Mouse (Mus musculus): ENCODE results near the gene Psph.

GRCm38 (mm10) chr5:129742903-129743488 lies 44.3 kb downstream of the Psph start:
- TF ChIP-seq CTCF (IDR thresholded peaks at IDR 0.05), result no peak
- TF ChIP-seq EP300 (IDR thresholded peaks at IDR 0.05), result no peak

All from lung, postnatal 0 days (tissue).